Mouse (Mus musculus): ENCODE data around the gene Hras.

Gene Hras

DNA sequence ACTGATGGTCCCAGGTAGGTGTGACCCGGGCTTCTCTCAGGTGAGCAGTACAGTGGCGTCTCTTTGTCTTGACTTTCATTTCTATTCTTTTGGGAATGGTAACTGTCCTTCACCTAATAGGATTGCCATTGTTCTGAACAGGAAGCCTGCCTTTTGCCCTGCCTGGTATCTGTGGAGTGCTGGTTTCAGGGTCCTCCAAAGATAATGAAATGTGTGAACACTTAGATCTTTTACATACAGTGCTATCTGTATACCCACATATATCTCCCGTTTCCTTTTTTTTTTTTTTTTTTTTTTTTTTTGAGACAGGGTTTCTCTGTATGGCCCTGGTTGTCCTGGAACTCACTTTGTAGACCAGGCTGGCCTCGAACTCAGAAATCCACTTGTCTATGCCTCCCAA lies 52.5 kb downstream of the Hras start:
- CTCF ChIA-PET, result no interaction called here
- POLR2A ChIA-PET, result interaction anchor here in 2 of 4 experiments (0.6 to 0.7 kb wide), 2 partner anchors 399 to 1447 kb away, joined by 3 to 5 read pairs; no protein-coding TSS in a partner anchor
